Mouse (Mus musculus) lung, embryonic 14.5 days (tissue): ENCODE data around the gene Macf1. TPM values are rescaled to one million over a fixed set of nuclear protein-coding genes. Genes with fewer than 3 reads are reported as not detected.
A peak's percentile ranks its signal among the peaks of the same experiment; 100 is the strongest.

Source experiments
- ATAC-seq: fragments of 200-750 bp; cut with Nextera tagmentation; 2 replicates; pipeline ENCODE4 v1.8.0; 2017; ENCODE audit warnings: mild to moderate bottlenecking, moderate TSS enrichment, moderate library complexity; ENCODE audit not compliant: insufficient read depth
- DNase-seq: peaks from one replicate; pipeline ENCODE4 v3.0.0-alpha.2; 2015
- H3K27ac ChIP-seq: fragments of 300-500 bp; sonication (generic); 2 replicates; pipeline ENCODE4 v1.5.1; 2014; ENCODE audit warnings: low read depth, mild to moderate bottlenecking, moderate library complexity
- H3K27me3 ChIP-seq: fragments of 300-500 bp; sonication (generic); 2 replicates; pipeline ENCODE4 v1.6.1; 2014; ENCODE audit warnings: low read length, control low read depth; ENCODE audit not compliant: insufficient read depth
- H3K36me3 ChIP-seq: fragments of 300-500 bp; sonication (generic); 2 replicates; pipeline ENCODE4 v1.6.1; 2014; ENCODE audit warnings: control low read depth; ENCODE audit not compliant: insufficient read depth
- H3K4me1 ChIP-seq: fragments of 300-500 bp; sonication (generic); 2 replicates; pipeline ENCODE4 v1.6.1; 2014; ENCODE audit warnings: antibody characterized with exemption, control low read depth; ENCODE audit not compliant: insufficient read depth
- H3K4me2 ChIP-seq: fragments of 300-500 bp; sonication (generic); 2 replicates; pipeline ENCODE4 v1.6.1; 2014; ENCODE audit warnings: mild to moderate bottlenecking
- H3K4me3 ChIP-seq: fragments of 300-500 bp; sonication (generic); 2 replicates; pipeline ENCODE4 v1.5.1; 2014; ENCODE audit warnings: low read depth, low read length
- H3K9ac ChIP-seq: fragments of 300-500 bp; sonication (generic); 2 replicates; pipeline ENCODE4 v1.6.1; 2014
- H3K9me3 ChIP-seq: fragments of 300-500 bp; sonication (generic); 2 replicates; pipeline ENCODE4 v1.6.1; 2016; ENCODE audit warnings: low read depth, low read length, control low read depth
- CTCF ChIP-seq: IDR thresholded peaks from 2 replicates; pipeline ENCODE4 v1.5.1; 2016; ENCODE audit warnings: antibody characterized with exemption, low read depth
- WGBS: fragments of 180-500 bp; shearing (Covaris S2); extraction: QIAGEN DNeasy Blood & Tissue Kit; methylation state at CpG from one replicate; pipeline ENCODE4 v1.1.7; 2014; 5-methylcytosine and 5-hydroxymethylcytosine counted together
- polyA plus RNA-seq: library from polyadenylated mRNA; unstranded; fragments of >200 nt; fragmentation: Nextera tagmentation; extraction: Ambion mirVana; gene quantifications from 2 replicates; pipeline ENCODE4 v1.2.1, GENCODE M21; 2014

Gene Macf1
- polyA plus RNA-seq, 1 experiment from 2014 or later, result 103 TPM

GRCm38 (mm10) chr4:123392187-123392586 is 292.0 kb downstream of the Macf1 start:
- H3K27ac ChIP-seq, result no peak overlapping the region
- WGBS, result 96% methylated on average over 1 of the region's 1 CpGs
- peak; percentile 69 for TF ChIP-seq CTCF
- H3K9me3 ChIP-seq, result no peaks in the 10 kb centered on the region
- peaks cover 95% of the 10 kb centered on the region for H3K36me3 ChIP-seq
- no peaks in the 10 kb centered on the region for H3K27me3 ChIP-seq
- DNase-seq (peak; percentile 57), ATAC-seq (no peak)
- H3K4me3 ChIP-seq, result no peak overlapping the region
- no peaks in the 10 kb centered on the region for H3K4me1 ChIP-seq
- no peak overlapping the region for H3K4me2 ChIP-seq
- no peak overlapping the region for H3K9ac ChIP-seq

- Histone ChIP-seq H3K36me3 (peaks cover 97% of the 10 kb centered on the region), H3K4me2 (no peak overlapping the region), H3K9me3 (no peaks in the 10 kb centered on the region), H3K27me3 (no peaks in the 10 kb centered on the region), H3K9ac (no peak overlapping the region), H3K4me3 (no peak overlapping the region), H3K27ac (no peak overlapping the region), H3K4me1 (no peaks in the 10 kb centered on the region)
- WGBS, result 77% methylated on average over 1 of the region's 1 CpGs
- no peak for DNase-seq
- no peak for TF ChIP-seq CTCF
- no peak for ATAC-seq
These were observed 299.1 kb downstream of the Macf1 start for GRCm38 (mm10) chr4:123385028-123385427.

- Histone ChIP-seq H3K36me3 (peaks cover 93% of the 10 kb centered on the region), H3K9me3 (no peaks in the 10 kb centered on the region), H3K9ac (no peak overlapping the region), H3K27me3 (no peaks in the 10 kb centered on the region), H3K4me2 (no peak overlapping the region), H3K27ac (no peak overlapping the region), H3K4me1 (no peaks in the 10 kb centered on the region), H3K4me3 (no peak overlapping the region)
- WGBS, result 85% methylated on average over 7 of the region's 7 CpGs
- ATAC-seq (no peak), DNase-seq (no peak)
- TF ChIP-seq CTCF, result no peak
These were observed 301.0 kb downstream of the Macf1 start for GRCm38 (mm10) chr4:123383173-123383572.

GRCm38 (mm10) chr4:123382051-123382450 is 302.1 kb downstream of the Macf1 start:
- no peak for TF ChIP-seq CTCF

GRCm38 (mm10) chr4:123381598-123381997 is 302.6 kb downstream of the Macf1 start:
- H3K4me1 ChIP-seq, result no peaks in the 10 kb centered on the region
- peaks cover 91% of the 10 kb centered on the region for H3K36me3 ChIP-seq
- H3K4me2 ChIP-seq, result no peak overlapping the region
- no peak for DNase-seq
- no peak overlapping the region for H3K27ac ChIP-seq
- no peaks in the 10 kb centered on the region for H3K27me3 ChIP-seq
- no peak overlapping the region for H3K4me3 ChIP-seq
- TF ChIP-seq CTCF, result no peak
- WGBS, result 92% methylated on average over 11 of the region's 11 CpGs
- no peak for ATAC-seq
- H3K9me3 ChIP-seq, result no peaks in the 10 kb centered on the region
- no peak overlapping the region for H3K9ac ChIP-seq

More at GRCm38 (mm10) chr4:123382051-123382450, 302.1 kb downstream of the Macf1 start:
- WGBS, result 85% methylated on average over 4 of the region's 4 CpGs
- Histone ChIP-seq H3K4me3 (no peak overlapping the region), H3K27me3 (no peaks in the 10 kb centered on the region), H3K27ac (no peak overlapping the region), H3K36me3 (peaks cover 91% of the 10 kb centered on the region), H3K4me2 (no peak overlapping the region), H3K9me3 (no peaks in the 10 kb centered on the region), H3K9ac (no peak overlapping the region), H3K4me1 (no peaks in the 10 kb centered on the region)
- DNase-seq (no peak), ATAC-seq (no peak)

GRCm38 (mm10) chr4:123376031-123376430 is 308.1 kb downstream of the Macf1 start:
- 92% methylated on average over 3 of the region's 3 CpGs for WGBS
- Histone ChIP-seq H3K4me3 (no peak overlapping the region), H3K27ac (no peak overlapping the region), H3K9me3 (no peaks in the 10 kb centered on the region), H3K9ac (no peak overlapping the region), H3K4me2 (no peak overlapping the region), H3K27me3 (no peaks in the 10 kb centered on the region), H3K36me3 (peaks cover 92% of the 10 kb centered on the region), H3K4me1 (no peaks in the 10 kb centered on the region)
- DNase-seq, result no peak
- no peak for ATAC-seq
- no peak for TF ChIP-seq CTCF

- H3K4me2 ChIP-seq, result no peak overlapping the region
- H3K27ac ChIP-seq, result no peak overlapping the region
- H3K9ac ChIP-seq, result no peak overlapping the region
- DNase-seq (no peak), ATAC-seq (no peak)
- peaks cover 95% of the 10 kb centered on the region for H3K36me3 ChIP-seq
- H3K9me3 ChIP-seq, result no peaks in the 10 kb centered on the region
- H3K4me3 ChIP-seq, result no peak overlapping the region
- WGBS, result 87% methylated on average over 12 of the region's 12 CpGs
- H3K4me1 ChIP-seq, result no peaks in the 10 kb centered on the region
- H3K27me3 ChIP-seq, result no peaks in the 10 kb centered on the region
- no peak for TF ChIP-seq CTCF
These were observed 309.7 kb downstream of the Macf1 start for GRCm38 (mm10) chr4:123374316-123375008.

GRCm38 (mm10) chr4:123363555-123363954 is 320.6 kb downstream of the Macf1 start:
- 93% methylated on average over 4 of the region's 4 CpGs for WGBS

More at GRCm38 (mm10) chr4:123363555-123363954, 320.6 kb downstream of the Macf1 start:
- no peak overlapping the region for H3K4me2 ChIP-seq
- no peak overlapping the region for H3K9ac ChIP-seq
- no peak for DNase-seq
- no peak for TF ChIP-seq CTCF
- H3K36me3 ChIP-seq, result peaks cover 94% of the 10 kb centered on the region
- ATAC-seq, result no peak
- H3K27me3 ChIP-seq, result no peaks in the 10 kb centered on the region
- H3K9me3 ChIP-seq, result no peaks in the 10 kb centered on the region
- H3K4me1 ChIP-seq, result no peaks in the 10 kb centered on the region
- no peak overlapping the region for H3K27ac ChIP-seq
- no peak overlapping the region for H3K4me3 ChIP-seq
